Mouse (Mus musculus) heart, adult 2 months (tissue): Measurements from ENCODE around the gene Zfp738. TPM values are rescaled to one million over a fixed set of nuclear protein-coding genes. Genes with fewer than 3 reads are reported as not detected.
"Not testable (repeated sequence)": the region's sequence is repeated elsewhere in the genome, so short reads cannot be mapped to it uniquely, and the experiment has no call there.

ENCODE experiments used
- DNase-seq, 2 experiments: peaks; one replicate each; pipeline ENCODE4 v3.0.0; 2021
- H3K27ac ChIP-seq: fragments of 200-600 bp; 2 replicates; pipeline ENCODE4 v1.8.1; 2022
- H3K27me3 ChIP-seq: fragments of 200-500 bp; 2 replicates; pipeline ENCODE4 v1.6.1; 2012; ENCODE audit warnings: mild to moderate bottlenecking, low read length, inconsistent platforms, mixed read lengths; ENCODE audit not compliant: control insufficient read depth, insufficient read depth
- H3K36me3 ChIP-seq: fragments of 200-500 bp; 2 replicates; pipeline ENCODE4 v1.6.1; 2012; ENCODE audit warnings: low read length, inconsistent platforms; ENCODE audit not compliant: control insufficient read depth, insufficient read depth
- H3K4me1 ChIP-seq: fragments of 200-500 bp; 2 replicates; pipeline ENCODE4 v1.6.1; 2011; ENCODE audit warnings: low read length; ENCODE audit not compliant: control insufficient read depth, insufficient read depth
- H3K4me3 ChIP-seq: fragments of 200-600 bp; 2 replicates; pipeline ENCODE4 v1.8.1; 2022
- H3K79me2 ChIP-seq: fragments of 200-500 bp; replicated peaks from 2 replicates; pipeline ENCODE4 v1.6.1; 2012; ENCODE audit warnings: mild to moderate bottlenecking, inconsistent platforms, low read length, moderate library complexity, mixed read lengths; ENCODE audit not compliant: control insufficient read depth, insufficient read depth
- H3K9ac ChIP-seq: fragments of 200-500 bp; 2 replicates; pipeline ENCODE4 v1.6.1; 2012; ENCODE audit warnings: low read depth, mild to moderate bottlenecking, control low read depth, inconsistent platforms, low read length, mixed read lengths
- CTCF ChIP-seq: fragments of 200-600 bp; IDR thresholded peaks from 2 replicates; pipeline ENCODE4 v1.8.1; 2022; ENCODE audit warnings: antibody characterized with exemption, mild to moderate bottlenecking, moderate library complexity
- EP300 ChIP-seq: fragments of 200-500 bp; IDR thresholded peaks from 2 replicates; pipeline ENCODE4 v1.6.1; 2011; ENCODE audit warnings: low read depth, low read length, control low read depth; ENCODE audit not compliant: insufficient read depth
- POLR2A ChIP-seq: fragments of 200-500 bp; IDR thresholded peaks from 2 replicates; pipeline ENCODE4 v1.6.1; 2011; ENCODE audit warnings: mild to moderate bottlenecking, low read depth, low read length, control low read depth; ENCODE audit not compliant: insufficient read depth
- WGBS: fragments of 180-500 bp; shearing (Covaris S2); methylation state at CpG from one replicate; pipeline ENCODE4 v1.1.7; 2018; 5-methylcytosine and 5-hydroxymethylcytosine counted together
- intact Hi-C: fragments of 180-260 bp; cut with DNase I; formaldehyde crosslinking; loops from one replicate; pipeline ENCODE4 v1.15.1; 2025
- polyA plus RNA-seq: library from polyadenylated mRNA; depleted of rRNA; stranded (reverse); fragments of >200 nt; gene quantifications from 2 replicates; pipeline ENCODE4 v1.2.3, GENCODE M21; 2012
- total RNA-seq, 2 experiments: library from RNA; stranded (reverse); gene quantifications; 2 replicates each; pipeline ENCODE4 v1.2.3; 2021

Zfp738 gene
- total and polyA plus RNA-seq, 3 experiments: 1.7 to 4.0 (median 3.5) TPM

GRCm38 (mm10) chr13:67723848-67724479 is 37.1 kb upstream of the Zfp738 start:
- Histone ChIP-seq H3K79me2 (peaks cover 3% of the 10 kb centered on the region; the same call in 1 of the 2 replicates), H3K4me1 (no peaks in the 10 kb centered on the region; the same call in 1 of the 2 replicates), H3K4me3 (peak overlapping the region; percentile 83), H3K9ac (peak overlapping the region; percentile 77), H3K27me3 (no peaks in the 10 kb centered on the region), H3K27ac (peak overlapping the region; percentile 65), H3K36me3 (no peaks in the 10 kb centered on the region)
- peak; percentile 90 for DNase-seq
- intact Hi-C loops: loop anchor here (1.0 to 10.0 kb wide), 8 partner anchors 33 to 792 kb away; partner anchors contain the start of genes Gm49345, Zfp457, Zfp729a and Zfp729b
- WGBS: under 1% methylated on average over 17 of the region's 17 CpGs
- TF ChIP-seq POLR2A: peak; percentile 56; the same call in 1 of the 2 replicates
- TF ChIP-seq CTCF: no peak
- no peak for TF ChIP-seq EP300

- intact Hi-C loops: loop anchor here (1.0 to 2.0 kb wide), 4 partner anchors 40 to 161 kb away; partner anchors contain the start of genes Zfp273 and Zfp729b
- Histone ChIP-seq H3K4me3 (peak overlapping the region; percentile 73), H3K27ac (peak overlapping the region; percentile 80)
- H3K27me3 ChIP-seq, H3K9ac ChIP-seq, H3K79me2 ChIP-seq, DNase-seq, H3K4me1 ChIP-seq, H3K36me3 ChIP-seq: not testable (repeated sequence)
- WGBS: 47% methylated on average over 2 of the region's 2 CpGs
These were observed 3.0 kb downstream of the Zfp738 start for GRCm38 (mm10) chr13:67683841-67684240.

- DNase-seq: peak; percentile 89
- intact Hi-C loops: loop anchor here (1.0 to 2.0 kb wide), 4 partner anchors 41 to 162 kb away; partner anchors contain the start of genes Zfp273 and Zfp729b
- not testable (repeated sequence) for H3K27me3 ChIP-seq, H3K4me1 ChIP-seq, H3K36me3 ChIP-seq, H3K79me2 ChIP-seq
- TF ChIP-seq POLR2A (peak; percentile 68; the same call in 1 of the 2 replicates), EP300 (0 out of 2 replicates have a peak, but pooled peaks have one; percentile 56)
- Histone ChIP-seq H3K4me3 (peak overlapping the region; percentile 73), H3K27ac (peak overlapping the region; percentile 80), H3K9ac (peak overlapping the region; percentile 62)
- WGBS: 11% methylated on average over 16 of the region's 16 CpGs
These were observed 3.7 kb downstream of the Zfp738 start for GRCm38 (mm10) chr13:67682959-67683735.

GRCm38 (mm10) chr13:67674902-67675301 is 12.0 kb downstream of the Zfp738 start:
- Histone ChIP-seq H3K27ac (no peak overlapping the region), H3K4me1 (no peaks in the 10 kb centered on the region), H3K79me2 (no peaks in the 10 kb centered on the region), H3K4me3 (no peak overlapping the region), H3K9ac (no peak overlapping the region), H3K27me3 (no peaks in the 10 kb centered on the region), H3K36me3 (no peaks in the 10 kb centered on the region)
- 83% methylated on average over 2 of the region's 2 CpGs for WGBS
- TF ChIP-seq EP300 (no peak), CTCF (no peak), POLR2A (no peak)
- intact Hi-C loops: no loop called here
- no peak for DNase-seq

- Histone ChIP-seq H3K9ac (no peak overlapping the region), H3K27me3 (no peaks in the 10 kb centered on the region), H3K4me3 (no peak overlapping the region), H3K36me3 (no peaks in the 10 kb centered on the region), H3K4me1 (no peaks in the 10 kb centered on the region), H3K79me2 (no peaks in the 10 kb centered on the region), H3K27ac (no peak overlapping the region)
- DNase-seq: no peak
- WGBS: 58% methylated on average over 3 of the region's 3 CpGs
- intact Hi-C loops: no loop called here
- no peak for TF ChIP-seq EP300
- TF ChIP-seq POLR2A: no peak
- no peak for TF ChIP-seq CTCF
These were observed 34.4 kb downstream of the Zfp738 start for GRCm38 (mm10) chr13:67652496-67652895.
